Mouse (Mus musculus): ENCODE results near the gene St5. TPM values are rescaled to one million over a fixed set of nuclear protein-coding genes. Genes with fewer than 3 reads are reported as not detected.

The St5 gene
- polyA plus RNA-seq, 1 experiment from 2014 or later = 45.7 TPM

- H3K27ac ChIP-seq (replicated peaks; ENCODE audit: low read depth, low read length) = no peak overlapping the region
- ATAC-seq (ENCODE audit: low read depth) = no peak
- H3K4me2 ChIP-seq (ENCODE audit: low read depth, low read length) = no peak overlapping the region
- no peak overlapping the region for H3K4me3 ChIP-seq (ENCODE audit: low read depth, low read length)
- H3K9me3 ChIP-seq (ENCODE audit: control insufficient read depth, low read length) = no peaks in the 10 kb centered on the region
- 0 out of 2 replicates have a peak, but pooled peaks cover 7% of the 10 kb centered on the region for H3K36me3 ChIP-seq (ENCODE audit: control insufficient read depth, insufficient read depth, low read length)
- H3K9ac ChIP-seq (ENCODE audit: low read depth, low read length) = no peak overlapping the region
- no peaks in the 10 kb centered on the region for H3K27me3 ChIP-seq (replicated peaks; ENCODE audit: control insufficient read depth, insufficient read depth, low read length)
- WGBS = 77% methylated on average over 11 of the region's 11 CpGs
- H3K4me1 ChIP-seq (ENCODE audit: control insufficient read depth, insufficient read depth, low read length) = peaks cover 6% of the 10 kb centered on the region; the same call in 1 of the 2 replicates
- no peak for DNase-seq (ENCODE audit: low spot score)
These were observed 136.3 kb downstream of the St5 start for GRCm38 (mm10) chr7:109566841-109567768.

GRCm38 (mm10) chr7:109566327-109566726, 137.1 kb downstream of the St5 start:
- H3K36me3 ChIP-seq (ENCODE audit: control insufficient read depth, insufficient read depth, low read length) = 0 out of 2 replicates have a peak, but pooled peaks cover 7% of the 10 kb centered on the region
- no peak overlapping the region for H3K9ac ChIP-seq (ENCODE audit: low read depth, low read length)
- peaks cover 10% of the 10 kb centered on the region for H3K4me1 ChIP-seq (ENCODE audit: control insufficient read depth, insufficient read depth, low read length)
- H3K27me3 ChIP-seq (replicated peaks; ENCODE audit: control insufficient read depth, insufficient read depth, low read length) = no peaks in the 10 kb centered on the region
- DNase-seq (ENCODE audit: low spot score) (no peak), ATAC-seq (ENCODE audit: low read depth) (no peak)
- no peaks in the 10 kb centered on the region for H3K9me3 ChIP-seq (ENCODE audit: control insufficient read depth, low read length)
- H3K4me3 ChIP-seq (ENCODE audit: low read depth, low read length) = no peak overlapping the region
- H3K4me2 ChIP-seq (ENCODE audit: low read depth, low read length) = no peak overlapping the region
- no peak overlapping the region for H3K27ac ChIP-seq (replicated peaks; ENCODE audit: low read depth, low read length)

DNA sequence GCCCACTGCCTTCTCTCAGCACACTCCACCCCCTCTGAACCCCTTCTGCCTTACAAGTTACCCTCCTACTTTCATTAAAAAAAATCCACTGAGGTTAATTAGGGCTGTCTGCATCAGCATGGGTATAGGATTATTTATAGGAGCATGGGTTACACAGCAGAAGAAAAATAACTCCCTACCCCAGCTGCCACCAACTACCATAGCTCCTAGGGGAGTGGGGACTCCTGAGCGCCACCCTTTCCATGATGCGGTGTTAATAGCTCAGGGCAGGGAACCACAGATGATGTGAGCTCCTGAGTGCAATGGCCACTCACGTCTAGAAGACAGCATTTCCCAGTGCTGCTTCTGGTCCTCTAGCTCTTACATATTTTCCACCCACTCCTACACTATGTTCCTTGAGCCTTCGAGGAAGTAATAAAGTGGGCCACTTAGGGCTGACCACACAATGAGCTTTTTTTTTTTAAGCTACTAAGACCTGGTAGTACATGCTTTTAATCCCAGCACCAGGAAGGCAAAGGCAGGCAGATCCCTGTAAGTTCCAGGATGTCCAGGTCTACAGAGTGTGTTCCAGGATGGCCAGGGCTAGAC, 139.5 kb downstream of the St5 start:
- no peaks in the 10 kb centered on the region for H3K9me3 ChIP-seq (ENCODE audit: control insufficient read depth, low read length)
- H3K4me1 ChIP-seq (ENCODE audit: control insufficient read depth, insufficient read depth, low read length) = peaks cover 10% of the 10 kb centered on the region
- ATAC-seq (ENCODE audit: low read depth) (peak; percentile 50; the same call in 1 of the 2 replicates), DNase-seq (ENCODE audit: low spot score) (no peak)
- H3K9ac ChIP-seq (ENCODE audit: low read depth, low read length) = no peak overlapping the region
- H3K27me3 ChIP-seq (replicated peaks; ENCODE audit: control insufficient read depth, insufficient read depth, low read length) = no peaks in the 10 kb centered on the region
- no peak overlapping the region for H3K4me2 ChIP-seq (ENCODE audit: low read depth, low read length)
- H3K36me3 ChIP-seq (ENCODE audit: control insufficient read depth, insufficient read depth, low read length) = 0 out of 2 replicates have a peak, but pooled peaks cover 6% of the 10 kb centered on the region
- 78% methylated on average over 4 of the region's 4 CpGs for WGBS
- H3K4me3 ChIP-seq (ENCODE audit: low read depth, low read length) = no peak overlapping the region
- H3K27ac ChIP-seq (replicated peaks; ENCODE audit: low read depth, low read length) = no peak overlapping the region

DNA sequence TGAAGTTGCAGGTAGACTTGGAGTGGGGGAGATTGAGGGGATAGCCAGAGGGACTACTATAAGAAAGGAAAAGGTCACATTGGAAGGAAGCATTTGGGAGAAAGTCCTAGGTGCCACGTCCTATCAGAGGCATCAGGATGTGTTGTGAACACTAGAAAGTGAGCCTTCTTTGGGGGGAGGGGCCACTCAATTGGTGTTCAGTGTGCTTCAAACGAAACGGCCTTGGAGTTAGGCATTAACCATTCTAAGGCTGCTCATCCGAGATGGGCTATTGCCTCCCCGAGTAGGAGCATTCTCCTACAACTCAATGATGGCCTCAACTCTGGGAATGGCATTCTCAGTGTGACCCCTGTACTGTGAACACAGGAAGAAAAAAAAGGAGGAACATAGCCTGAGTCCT, 140.7 kb downstream of the St5 start:
- H3K27ac ChIP-seq (replicated peaks; ENCODE audit: low read depth, low read length) = peak overlapping the region; percentile 49
- H3K36me3 ChIP-seq (ENCODE audit: control insufficient read depth, insufficient read depth, low read length) = no peaks in the 10 kb centered on the region
- H3K4me1 ChIP-seq (ENCODE audit: control insufficient read depth, insufficient read depth, low read length) = peaks cover 10% of the 10 kb centered on the region
- H3K9ac ChIP-seq (ENCODE audit: low read depth, low read length) = no peak overlapping the region
- no peak overlapping the region for H3K4me3 ChIP-seq (ENCODE audit: low read depth, low read length)
- H3K27me3 ChIP-seq (replicated peaks; ENCODE audit: control insufficient read depth, insufficient read depth, low read length) = no peaks in the 10 kb centered on the region
- WGBS = 59% methylated on average over 5 of the region's 5 CpGs
- ATAC-seq (ENCODE audit: low read depth) (no peak), DNase-seq (ENCODE audit: low spot score) (no peak)
- no peak overlapping the region for H3K4me2 ChIP-seq (ENCODE audit: low read depth, low read length)
- H3K9me3 ChIP-seq (ENCODE audit: control insufficient read depth, low read length) = no peaks in the 10 kb centered on the region

DNA sequence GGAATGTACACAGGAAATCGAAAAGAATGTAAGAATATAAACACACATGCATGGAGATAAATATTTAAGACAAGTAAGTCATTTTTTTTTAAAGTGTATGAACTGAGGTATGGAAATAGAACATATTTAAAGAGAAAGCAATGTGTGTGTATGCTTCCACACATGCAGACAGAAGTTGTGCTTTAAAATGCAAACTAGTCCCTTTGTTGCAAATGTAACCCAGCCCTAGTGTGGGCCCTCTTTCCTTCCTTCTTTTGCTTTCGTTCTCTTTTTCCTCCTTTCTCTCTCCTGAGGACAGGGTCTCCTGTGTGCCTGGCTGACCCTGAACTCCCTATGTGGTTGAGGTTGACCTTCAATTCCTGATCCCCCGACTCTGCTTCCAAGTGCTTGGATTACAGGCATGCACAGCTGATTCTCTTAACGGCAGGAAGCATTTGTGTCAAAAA, 141.2 kb downstream of the St5 start:
- DNase-seq (ENCODE audit: low spot score) (no peak), ATAC-seq (ENCODE audit: low read depth) (no peak)
- H3K4me2 ChIP-seq (ENCODE audit: low read depth, low read length) = no peak overlapping the region
- no peak overlapping the region for H3K4me3 ChIP-seq (ENCODE audit: low read depth, low read length)
- no peak overlapping the region for H3K9ac ChIP-seq (ENCODE audit: low read depth, low read length)
- H3K9me3 ChIP-seq (ENCODE audit: control insufficient read depth, low read length) = no peaks in the 10 kb centered on the region
- no peaks in the 10 kb centered on the region for H3K36me3 ChIP-seq (ENCODE audit: control insufficient read depth, insufficient read depth, low read length)
- peaks cover 10% of the 10 kb centered on the region for H3K4me1 ChIP-seq (ENCODE audit: control insufficient read depth, insufficient read depth, low read length)
- WGBS = 29% methylated on average over 4 of the region's 4 CpGs
- peak overlapping the region; percentile 49 for H3K27ac ChIP-seq (replicated peaks; ENCODE audit: low read depth, low read length)
- H3K27me3 ChIP-seq (replicated peaks; ENCODE audit: control insufficient read depth, insufficient read depth, low read length) = no peaks in the 10 kb centered on the region

DNA sequence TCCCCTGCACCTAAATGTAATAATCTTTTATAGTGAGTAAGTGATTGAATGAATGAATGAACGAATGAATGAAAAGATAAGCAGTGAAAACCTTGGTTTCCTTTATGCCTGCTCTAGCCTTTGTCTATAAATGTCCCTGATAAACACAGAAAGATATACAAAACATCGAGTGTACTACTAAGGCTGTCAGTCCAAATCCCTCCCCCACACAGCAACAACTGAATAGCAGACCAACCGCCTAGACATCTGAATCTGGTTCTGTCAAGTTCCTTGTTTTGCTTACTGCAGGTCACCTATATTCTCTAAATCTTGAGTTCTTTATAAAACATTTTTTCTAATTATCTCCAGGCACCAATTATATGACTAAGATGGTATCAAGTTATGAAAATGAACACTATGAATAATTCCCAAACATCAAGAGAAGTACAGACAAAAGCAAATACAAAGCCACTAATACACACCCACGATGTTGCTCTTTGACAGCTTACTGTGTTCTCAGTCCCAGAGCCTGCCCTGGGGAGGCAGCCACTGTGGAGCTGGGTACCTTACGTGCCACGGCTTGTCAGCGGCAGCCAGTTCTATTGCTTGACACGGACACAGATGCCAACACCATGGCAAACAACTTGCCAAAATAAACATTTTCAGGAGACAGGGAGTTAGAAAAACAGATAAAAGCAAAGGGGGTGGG, 141.8 kb downstream of the St5 start:
- peaks cover 10% of the 10 kb centered on the region for H3K4me1 ChIP-seq (ENCODE audit: control insufficient read depth, insufficient read depth, low read length)

GRCm38 (mm10) chr7:109559536-109559935, 143.9 kb downstream of the St5 start:
- no peak for ATAC-seq (ENCODE audit: low read depth)
- Histone ChIP-seq H3K9ac (ENCODE audit: low read depth, low read length) (no peak overlapping the region), H3K36me3 (ENCODE audit: control insufficient read depth, insufficient read depth, low read length) (peaks cover 17% of the 10 kb centered on the region), H3K4me1 (ENCODE audit: control insufficient read depth, insufficient read depth, low read length) (peaks cover 10% of the 10 kb centered on the region), H3K9me3 (ENCODE audit: control insufficient read depth, low read length) (no peaks in the 10 kb centered on the region), H3K27ac (replicated peaks; ENCODE audit: low read depth, low read length) (no peak overlapping the region), H3K4me3 (ENCODE audit: low read depth, low read length) (no peak overlapping the region), H3K27me3 (replicated peaks; ENCODE audit: control insufficient read depth, insufficient read depth, low read length) (no peaks in the 10 kb centered on the region), H3K4me2 (ENCODE audit: low read depth, low read length) (no peak overlapping the region)
- DNase-seq (ENCODE audit: low spot score) = no peak
- 54% methylated on average over 6 of the region's 6 CpGs for WGBS

More for the DNA sequence above, 141.8 kb downstream of the St5 start:
- no peak overlapping the region for H3K4me3 ChIP-seq (ENCODE audit: low read depth, low read length)
- no peaks in the 10 kb centered on the region for H3K9me3 ChIP-seq (ENCODE audit: control insufficient read depth, low read length)
- no peaks in the 10 kb centered on the region for H3K27me3 ChIP-seq (replicated peaks; ENCODE audit: control insufficient read depth, insufficient read depth, low read length)
- peak overlapping the region; percentile 49 for H3K27ac ChIP-seq (replicated peaks; ENCODE audit: low read depth, low read length)
- H3K4me2 ChIP-seq (ENCODE audit: low read depth, low read length) = no peak overlapping the region
- H3K9ac ChIP-seq (ENCODE audit: low read depth, low read length) = no peak overlapping the region
- ATAC-seq (ENCODE audit: low read depth) (peak; percentile 77), DNase-seq (ENCODE audit: low spot score) (peak; percentile 80)
- WGBS = 50% methylated on average over 8 of the region's 8 CpGs
- peaks cover under 1% of the 10 kb centered on the region; the same call in 1 of the 2 replicates for H3K36me3 ChIP-seq (ENCODE audit: control insufficient read depth, insufficient read depth, low read length)

- H3K27me3 ChIP-seq (replicated peaks; ENCODE audit: control insufficient read depth, insufficient read depth, low read length) = no peaks in the 10 kb centered on the region
- H3K4me3 ChIP-seq (ENCODE audit: low read depth, low read length) = no peak overlapping the region
- peaks cover 63% of the 10 kb centered on the region for H3K36me3 ChIP-seq (ENCODE audit: control insufficient read depth, insufficient read depth, low read length)
- no peak overlapping the region for H3K4me2 ChIP-seq (ENCODE audit: low read depth, low read length)
- no peak overlapping the region for H3K27ac ChIP-seq (replicated peaks; ENCODE audit: low read depth, low read length)
- H3K9ac ChIP-seq (ENCODE audit: low read depth, low read length) = no peak overlapping the region
- no peaks in the 10 kb centered on the region for H3K4me1 ChIP-seq (ENCODE audit: control insufficient read depth, insufficient read depth, low read length)
- DNase-seq (ENCODE audit: low spot score) (no peak), ATAC-seq (ENCODE audit: low read depth) (no peak)
- WGBS = 90% methylated on average over 5 of the region's 5 CpGs
- no peaks in the 10 kb centered on the region for H3K9me3 ChIP-seq (ENCODE audit: control insufficient read depth, low read length)
These were observed 156.7 kb downstream of the St5 start for GRCm38 (mm10) chr7:109546726-109547125.

Data from embryonic facial prominence, embryonic 14.5 days (tissue).